Comparison of ENCODE assay signal across 11 mouse cellular contexts in genomic region chr11:38938124-38938883, GRCm38 (mm10).
DNase-seq lines count a peak whose midpoint lies in the region; ATAC-seq and TF ChIP-seq lines count a peak whose summit lies in the region.
"Had no signal": no experiment of that assay in that cellular context is flagged by ENCODE, and none has a peak within 500 bp of the region (broad histone marks: within the 10 kb centered on the region; RNA-seq: fewer than 3 reads in every experiment).

No protein-coding gene starts in this region.

- no peak overlapping the region for H3K4me3 ChIP-seq in intestine, postnatal 0 days (ENCODE audit: low read depth, low read length)
- no peak overlapping the region for H3K4me3 ChIP-seq in intestine, embryonic 15.5 days (replicated peaks)
- H3K4me3 ChIP-seq in neural tube, embryonic 13.5 days = no peak overlapping the region
- H3K4me3 ChIP-seq in forebrain, embryonic 15.5 days = no peak overlapping the region

- no peaks in the 10 kb centered on the region for H3K36me3 ChIP-seq in intestine, postnatal 0 days (ENCODE audit: control insufficient read depth, insufficient read depth)
- no peaks in the 10 kb centered on the region for H3K36me3 ChIP-seq in intestine, embryonic 15.5 days
- H3K36me3 ChIP-seq in neural tube, embryonic 13.5 days = no peaks in the 10 kb centered on the region
- H3K36me3 ChIP-seq in forebrain, embryonic 15.5 days = no peaks in the 10 kb centered on the region
- H3K36me3 ChIP-seq: G1E had no signal

- H3K27me3 ChIP-seq in intestine, postnatal 0 days (replicated peaks; ENCODE audit: control insufficient read depth, insufficient read depth, low read length) = no peaks in the 10 kb centered on the region
- H3K27me3 ChIP-seq in intestine, embryonic 15.5 days (replicated peaks) = no peaks in the 10 kb centered on the region
- no peaks in the 10 kb centered on the region for H3K27me3 ChIP-seq in neural tube, embryonic 13.5 days
- H3K27me3 ChIP-seq in forebrain, embryonic 15.5 days = no peaks in the 10 kb centered on the region

- H3K4me2 ChIP-seq in intestine, postnatal 0 days (replicated peaks; ENCODE audit: low read depth) = no peak overlapping the region
- no peak overlapping the region for H3K4me2 ChIP-seq in intestine, embryonic 15.5 days (replicated peaks)
- 0 out of 2 replicates have a peak overlapping the region, but pooled peaks have one; percentile 22 for H3K4me2 ChIP-seq in neural tube, embryonic 13.5 days
- no peak overlapping the region; the same call in 1 of the 2 replicates for H3K4me2 ChIP-seq in forebrain, embryonic 15.5 days (replicated peaks)

- DNase-seq in neural tube, embryonic 10.5 days (ENCODE audit: extremely low spot score, low spot score) = no peak
- peak; percentile 21 for DNase-seq in telencephalon, adult 2 months (ENCODE audit: low read depth, low spot score)
- no peak for DNase-seq in thymus, postnatal 36 days
- no peak for DNase-seq in spleen, postnatal 14 days (ENCODE audit: low spot score in 2 of 2)
- DNase-seq: lung, postnatal 10 days; thymus, adult 2 months had no signal

- peak; percentile 42 for TF ChIP-seq CTCF in intestine, postnatal 0 days (IDR thresholded peaks at IDR 0.05; ENCODE audit: low read depth)

- H3K9ac ChIP-seq in intestine, postnatal 0 days (ENCODE audit: low read depth, low read length) = no peak overlapping the region
- H3K9ac ChIP-seq in intestine, embryonic 15.5 days = no peak overlapping the region
- no peak overlapping the region for H3K9ac ChIP-seq in neural tube, embryonic 13.5 days
- no peak overlapping the region for H3K9ac ChIP-seq in forebrain, embryonic 15.5 days (replicated peaks)

- no peak for ATAC-seq in intestine, postnatal 0 days
- no peak for ATAC-seq in intestine, embryonic 15.5 days
- ATAC-seq in neural tube, embryonic 13.5 days (ENCODE audit: low read depth) = no peak
- ATAC-seq in forebrain, embryonic 15.5 days (replicated peaks) = peak; percentile 48; the same call in 1 of the 2 replicates

- H3K4me1 ChIP-seq in intestine, postnatal 0 days (replicated peaks; ENCODE audit: control insufficient read depth, insufficient read depth, low read length) = no peaks in the 10 kb centered on the region
- H3K4me1 ChIP-seq in intestine, embryonic 15.5 days (replicated peaks) = no peaks in the 10 kb centered on the region
- H3K4me1 ChIP-seq in neural tube, embryonic 13.5 days (replicated peaks) = peaks cover 3% of the 10 kb centered on the region; the same call in 1 of the 2 replicates
- H3K4me1 ChIP-seq in forebrain, embryonic 15.5 days = peaks cover 6% of the 10 kb centered on the region

- 49% methylated on average over 9 of the region's 9 CpGs for WGBS in intestine, postnatal 0 days
- 39% methylated on average over 9 of the region's 9 CpGs for WGBS in intestine, embryonic 15.5 days
- WGBS in neural tube, embryonic 13.5 days = 39% methylated on average over 9 of the region's 9 CpGs
- WGBS in forebrain, embryonic 15.5 days = 17% methylated on average over 9 of the region's 9 CpGs

- H3K27ac ChIP-seq in intestine, postnatal 0 days (ENCODE audit: low read depth, low read length) = no peak overlapping the region
- H3K27ac ChIP-seq in intestine, embryonic 15.5 days = no peak overlapping the region
- H3K27ac ChIP-seq in neural tube, embryonic 13.5 days (replicated peaks) = no peak overlapping the region
- no peak overlapping the region for H3K27ac ChIP-seq in forebrain, embryonic 15.5 days (replicated peaks)

- H3K9me3 ChIP-seq in intestine, postnatal 0 days (ENCODE audit: control insufficient read depth) = no peaks in the 10 kb centered on the region
- H3K9me3 ChIP-seq in intestine, embryonic 15.5 days = no peaks in the 10 kb centered on the region
- H3K9me3 ChIP-seq in neural tube, embryonic 13.5 days = no peaks in the 10 kb centered on the region
- H3K9me3 ChIP-seq in forebrain, embryonic 15.5 days = no peaks in the 10 kb centered on the region
- H3K9me3 ChIP-seq: G1E had no signal
